Mouse (Mus musculus): ENCODE data around the gene Grb10. TPM values are rescaled to one million over a fixed set of nuclear protein-coding genes. Genes with fewer than 3 reads are reported as not detected.

Gene Grb10
- 584 and 638 TPM in 2 replicates for polyA plus RNA-seq (2016; fragmentation: Nextera tagmentation; extraction: Ambion mirVana)

DNA sequence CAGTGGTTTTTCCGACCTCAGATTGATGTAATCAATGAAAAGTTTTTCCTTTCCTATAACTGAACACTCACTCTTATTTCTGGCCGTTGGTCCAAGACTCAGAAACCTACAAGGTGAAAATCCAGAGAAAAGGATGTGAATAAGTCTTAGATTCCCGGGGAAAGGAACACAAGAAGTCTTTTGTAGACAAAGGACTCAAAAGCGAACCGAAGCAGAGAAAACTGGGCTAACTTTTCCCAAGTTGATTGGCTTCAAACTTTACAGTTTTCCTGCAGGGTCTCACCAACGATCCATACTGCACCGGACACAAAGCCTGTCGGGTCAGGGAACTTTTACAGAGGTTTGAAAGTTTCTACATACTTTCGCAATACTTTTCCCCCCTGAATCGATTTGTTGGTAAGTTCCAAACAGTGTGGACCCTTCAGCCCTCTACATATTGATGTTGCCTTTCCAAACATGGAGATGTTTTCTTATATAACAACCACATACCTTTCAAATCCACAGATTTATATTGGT lies at the start of gene Grb10:
Gene Grb10, minus strand, starts transcription at position 214 of the 516 bp plus-strand sequence.
- H3K4me3 ChIP-seq = peak within 1 kb of the TSS; percentile 64
- no peak for ATAC-seq (ENCODE audit: insufficient number of reproducible peaks, insufficient read depth, low FRiP score, low TSS enrichment)
- no peaks in the 10 kb centered on the region for H3K36me3 ChIP-seq
- WGBS = 19% methylated on average over 10 of the region's 10 CpGs
- H3K4me1 ChIP-seq = no peaks in the 10 kb centered on the region
- peaks cover 69% of the 10 kb centered on the region for H3K27me3 ChIP-seq
- no peaks in the 10 kb centered on the region for H3K9me3 ChIP-seq
- H3K4me2 ChIP-seq (replicated peaks) = peak within 1 kb of the TSS; percentile 63
- peak within 1 kb of the TSS; percentile 96 for H3K27ac ChIP-seq
- H3K9ac ChIP-seq = peak within 1 kb of the TSS; percentile 97

DNA sequence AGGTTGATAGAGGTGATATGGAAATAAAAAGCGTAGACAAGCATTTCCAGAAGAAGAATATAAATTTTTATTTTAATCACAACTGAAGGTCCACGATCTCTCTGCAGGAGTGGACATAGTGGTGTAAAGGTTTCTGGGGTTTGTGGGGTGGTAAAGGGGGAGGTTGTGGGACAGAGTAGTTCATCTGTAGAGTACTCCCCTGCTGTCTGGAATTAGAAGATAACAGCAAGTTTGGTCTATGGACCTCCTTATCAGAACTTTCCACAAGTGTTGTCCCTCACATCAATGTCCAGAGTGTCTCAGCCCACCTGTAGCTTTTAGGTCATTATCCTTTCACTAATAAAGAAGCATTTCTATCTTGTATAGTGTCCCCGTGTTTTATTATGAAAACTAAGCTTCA lies 43.2 kb upstream of the Grb10 start:
- Histone ChIP-seq H3K9ac (no peak overlapping the region), H3K4me1 (no peaks in the 10 kb centered on the region), H3K27ac (no peak overlapping the region), H3K4me3 (no peak overlapping the region), H3K9me3 (no peaks in the 10 kb centered on the region), H3K36me3 (no peaks in the 10 kb centered on the region), H3K27me3 (no peaks in the 10 kb centered on the region), H3K4me2 (replicated peaks) (no peak overlapping the region)
- ATAC-seq (ENCODE audit: insufficient number of reproducible peaks, insufficient read depth, low FRiP score, low TSS enrichment) = no peak
- WGBS = 83% methylated on average over 3 of the region's 3 CpGs

DNA sequence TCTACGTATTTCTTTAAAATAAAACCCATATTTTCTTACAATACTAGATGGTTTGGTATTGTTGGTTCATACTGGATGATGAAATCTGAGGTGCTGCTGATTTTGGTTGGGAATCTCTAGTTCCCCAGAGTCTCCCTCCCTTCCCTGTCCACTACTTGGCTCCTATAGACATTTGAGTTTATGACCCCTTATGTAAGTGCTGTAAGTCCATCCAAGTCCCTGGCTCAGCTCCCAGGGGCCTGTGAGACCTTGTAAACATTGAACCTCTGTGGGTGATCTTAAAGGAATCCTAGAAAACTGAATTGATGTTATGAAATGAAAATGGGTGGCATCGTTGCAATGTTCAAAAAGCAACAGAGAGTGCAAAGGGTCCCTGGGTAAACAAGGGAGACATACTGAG lies 40.7 kb upstream of the Grb10 start:
- Histone ChIP-seq H3K4me3 (no peak overlapping the region), H3K4me1 (no peaks in the 10 kb centered on the region), H3K27me3 (no peaks in the 10 kb centered on the region), H3K4me2 (replicated peaks) (no peak overlapping the region), H3K9ac (no peak overlapping the region), H3K9me3 (no peaks in the 10 kb centered on the region), H3K27ac (no peak overlapping the region), H3K36me3 (no peaks in the 10 kb centered on the region)
- no peak for ATAC-seq (ENCODE audit: insufficient number of reproducible peaks, insufficient read depth, low FRiP score, low TSS enrichment)
- 94% methylated on average over 2 of the region's 2 CpGs for WGBS

DNA sequence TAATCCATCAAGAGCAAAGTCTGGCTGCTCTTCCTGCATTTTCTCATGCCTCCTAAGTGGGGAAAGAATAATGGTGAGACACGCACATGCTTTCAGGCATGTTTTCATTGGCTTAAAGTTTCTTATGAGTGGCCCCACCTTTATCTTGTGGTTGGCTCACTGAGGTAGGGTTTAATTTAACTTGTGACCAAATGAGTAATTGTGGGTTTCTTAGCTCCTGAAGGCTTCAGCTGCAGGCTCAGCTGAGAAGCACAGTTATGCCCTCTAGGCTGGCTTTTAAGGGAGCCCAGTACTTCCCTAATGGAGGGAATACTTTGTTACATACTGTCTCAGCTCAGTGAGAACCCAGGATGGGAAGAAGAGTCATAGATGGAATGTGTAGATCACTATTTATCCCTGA lies 37.0 kb upstream of the Grb10 start:
- Histone ChIP-seq H3K27me3 (no peaks in the 10 kb centered on the region), H3K9ac (no peak overlapping the region), H3K9me3 (no peaks in the 10 kb centered on the region), H3K4me1 (no peaks in the 10 kb centered on the region), H3K4me2 (replicated peaks) (no peak overlapping the region), H3K4me3 (no peak overlapping the region), H3K27ac (no peak overlapping the region), H3K36me3 (no peaks in the 10 kb centered on the region)
- ATAC-seq (ENCODE audit: insufficient number of reproducible peaks, insufficient read depth, low FRiP score, low TSS enrichment) = no peak
- WGBS = 92% methylated on average over 1 of the region's 1 CpGs

DNA sequence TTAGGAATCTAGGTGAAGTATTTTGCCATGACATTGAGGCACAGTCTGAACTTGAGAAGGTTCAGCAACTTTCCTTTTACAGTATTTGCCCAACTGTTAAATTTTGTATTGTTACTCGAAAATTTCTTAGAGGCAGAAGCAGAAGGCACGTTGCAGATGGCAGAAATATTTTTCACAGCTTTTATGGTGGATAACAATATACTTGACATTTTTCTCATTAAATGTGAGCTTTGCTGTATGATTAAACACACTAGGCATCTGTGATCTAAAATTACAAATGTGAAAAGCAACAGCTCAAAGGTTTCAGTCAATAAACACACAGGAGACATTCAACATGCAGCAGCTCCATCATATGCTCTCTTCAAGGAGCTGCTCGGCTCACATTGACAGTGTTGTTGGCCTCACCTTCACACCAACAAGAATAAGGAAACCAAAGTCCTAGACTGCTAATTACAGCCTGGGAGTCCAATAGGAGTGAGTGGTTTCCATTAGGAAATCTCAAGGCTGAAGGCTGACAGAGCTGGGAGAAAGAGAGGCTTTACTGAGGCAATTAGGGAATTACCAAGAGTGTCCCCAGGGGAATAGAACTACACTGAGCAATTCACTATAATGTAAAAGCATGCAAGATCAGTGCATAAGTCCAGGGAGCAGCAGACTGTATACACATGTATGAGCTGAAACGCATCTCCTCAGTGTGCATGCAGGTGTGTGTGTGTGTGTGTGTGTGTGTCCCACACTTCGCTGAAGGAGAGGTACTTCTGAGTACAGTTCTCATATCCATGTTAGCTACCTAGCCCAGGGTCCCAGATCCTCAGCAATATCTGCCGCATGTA lies 35.1 kb upstream of the Grb10 start:
- Histone ChIP-seq H3K9me3 (no peaks in the 10 kb centered on the region), H3K4me3 (no peak overlapping the region), H3K4me2 (replicated peaks) (no peak overlapping the region), H3K4me1 (no peaks in the 10 kb centered on the region), H3K36me3 (no peaks in the 10 kb centered on the region), H3K27me3 (no peaks in the 10 kb centered on the region), H3K27ac (no peak overlapping the region), H3K9ac (no peak overlapping the region)
- peak; percentile 64; the same call in 1 of the 2 replicates for ATAC-seq (ENCODE audit: insufficient number of reproducible peaks, insufficient read depth, low FRiP score, low TSS enrichment)
- 76% methylated on average over 6 of the region's 6 CpGs for WGBS

DNA sequence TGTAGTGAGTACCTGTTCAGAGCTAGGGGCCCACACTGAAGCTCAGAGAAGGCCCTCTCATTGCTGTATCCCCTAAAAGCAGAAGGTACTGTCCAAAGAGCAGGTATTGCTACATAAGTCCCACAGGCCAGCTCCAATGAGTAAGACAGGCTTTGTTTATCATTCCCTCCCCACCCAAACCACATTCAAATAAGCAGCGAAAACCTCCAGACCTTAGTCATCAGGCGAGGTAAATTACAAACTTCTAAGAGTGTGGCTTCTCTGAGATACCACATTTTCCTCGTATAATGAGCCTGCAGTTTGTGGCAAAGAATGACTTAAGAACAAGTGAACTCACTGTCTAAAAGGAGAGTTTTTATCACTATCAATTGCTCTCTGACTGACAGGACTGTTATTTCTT lies 33.8 kb upstream of the Grb10 start:
- Histone ChIP-seq H3K27me3 (no peaks in the 10 kb centered on the region), H3K9ac (no peak overlapping the region), H3K36me3 (no peaks in the 10 kb centered on the region), H3K4me3 (no peak overlapping the region), H3K27ac (no peak overlapping the region), H3K4me2 (replicated peaks) (no peak overlapping the region), H3K9me3 (no peaks in the 10 kb centered on the region), H3K4me1 (no peaks in the 10 kb centered on the region)
- 79% methylated on average over 3 of the region's 3 CpGs for WGBS
- ATAC-seq (ENCODE audit: insufficient number of reproducible peaks, insufficient read depth, low FRiP score, low TSS enrichment) = no peak

DNA sequence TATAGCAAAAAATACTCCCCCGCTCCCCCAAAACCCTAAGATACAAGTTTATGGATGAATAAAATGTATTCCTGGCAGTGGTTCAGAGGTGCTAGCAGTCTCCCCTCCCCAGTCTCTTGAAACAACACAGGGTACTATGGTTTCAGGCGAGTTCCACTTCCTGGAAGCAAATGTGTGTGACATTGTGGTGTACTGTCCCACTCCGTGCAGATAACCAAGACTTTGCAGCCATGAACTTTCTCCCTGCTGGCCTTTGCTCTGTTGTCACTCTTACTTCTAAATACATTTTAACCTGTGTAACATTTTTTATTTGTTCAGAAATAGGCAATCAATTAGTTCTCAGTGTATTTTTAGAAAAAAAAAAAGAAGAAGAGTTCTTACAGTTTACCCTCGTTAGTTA lies 20.5 kb upstream of the Grb10 start:
- Histone ChIP-seq H3K4me1 (no peaks in the 10 kb centered on the region), H3K9ac (no peak overlapping the region), H3K9me3 (no peaks in the 10 kb centered on the region), H3K4me2 (replicated peaks) (no peak overlapping the region), H3K4me3 (no peak overlapping the region), H3K27me3 (no peaks in the 10 kb centered on the region), H3K27ac (no peak overlapping the region), H3K36me3 (no peaks in the 10 kb centered on the region; the same call in 1 of the 2 replicates)
- no peak for ATAC-seq (ENCODE audit: insufficient number of reproducible peaks, insufficient read depth, low FRiP score, low TSS enrichment)
- WGBS = 78% methylated on average over 4 of the region's 4 CpGs

DNA sequence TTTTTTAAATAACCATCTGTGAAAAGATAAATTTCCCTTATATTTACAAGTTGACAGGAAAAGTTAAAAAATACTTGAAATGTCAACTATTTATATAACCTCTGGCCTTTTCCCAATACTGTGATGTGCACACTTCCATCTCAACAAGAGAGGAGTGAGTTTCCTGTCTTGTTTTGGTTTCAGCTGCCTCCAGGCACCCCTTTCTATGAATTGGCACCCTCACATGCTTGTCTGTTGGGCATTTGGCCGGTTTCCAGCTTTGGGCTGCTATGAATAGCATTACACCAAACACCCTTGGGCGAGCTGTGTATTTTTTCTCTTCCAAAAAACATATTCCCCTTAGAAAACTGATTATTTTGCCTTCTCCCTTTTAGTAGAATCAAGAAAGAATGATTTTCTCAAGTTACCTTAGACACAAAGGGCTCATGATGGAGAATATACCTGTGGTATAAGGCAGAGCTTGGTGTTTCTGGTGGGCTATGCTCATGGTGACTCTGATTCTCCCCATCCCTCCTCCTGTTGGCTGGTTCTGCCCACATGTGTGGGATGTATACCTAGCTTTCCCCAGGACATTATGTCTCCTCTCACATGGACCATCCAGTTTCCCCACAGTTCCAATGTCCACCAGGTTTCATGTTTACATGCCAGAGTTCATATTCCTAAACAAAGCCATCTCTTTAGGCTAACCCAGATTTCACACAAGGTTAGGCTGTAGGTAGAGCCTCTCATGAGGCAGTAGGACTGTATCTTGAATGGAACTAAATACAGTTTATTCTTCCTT lies 10.3 kb upstream of the Grb10 start:
- H3K4me3 ChIP-seq = no peak overlapping the region
- H3K27me3 ChIP-seq = no peaks in the 10 kb centered on the region
- 68% methylated on average over 2 of the region's 2 CpGs for WGBS
- H3K9me3 ChIP-seq = no peaks in the 10 kb centered on the region
- no peak overlapping the region for H3K4me2 ChIP-seq (replicated peaks)
- no peak overlapping the region for H3K9ac ChIP-seq
- no peak for ATAC-seq (ENCODE audit: insufficient number of reproducible peaks, insufficient read depth, low FRiP score, low TSS enrichment)
- no peak overlapping the region for H3K27ac ChIP-seq
- no peaks in the 10 kb centered on the region for H3K4me1 ChIP-seq
- H3K36me3 ChIP-seq = no peaks in the 10 kb centered on the region

DNA sequence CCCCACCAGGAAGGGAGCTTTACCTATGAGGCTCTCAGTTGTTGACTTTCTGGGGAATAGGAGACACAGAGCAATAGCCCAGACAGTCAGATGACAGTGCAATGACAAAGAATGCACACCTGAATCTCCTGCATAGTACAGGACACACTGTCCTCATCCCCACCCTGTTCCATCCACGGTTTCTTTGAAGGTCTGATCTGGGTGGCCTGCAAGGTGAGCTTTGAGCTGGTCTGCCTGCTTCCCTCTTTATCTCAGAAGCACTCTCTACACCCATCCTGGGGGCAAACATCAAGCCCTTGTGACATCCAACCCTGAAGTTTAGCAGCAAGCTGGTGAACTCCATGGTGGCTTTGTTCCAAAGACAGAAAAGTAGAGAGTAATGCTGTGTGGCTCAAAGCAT lies 9.7 kb upstream of the Grb10 start:
- no peak for ATAC-seq (ENCODE audit: insufficient number of reproducible peaks, insufficient read depth, low FRiP score, low TSS enrichment)
- H3K36me3 ChIP-seq = no peaks in the 10 kb centered on the region
- H3K9ac ChIP-seq = no peak overlapping the region
- no peak overlapping the region for H3K27ac ChIP-seq
- no peak overlapping the region for H3K4me3 ChIP-seq
- H3K27me3 ChIP-seq = peaks cover 2% of the 10 kb centered on the region; the same call in 1 of the 2 replicates
- no peak overlapping the region for H3K4me2 ChIP-seq (replicated peaks)
- H3K4me1 ChIP-seq = no peaks in the 10 kb centered on the region
- 85% methylated on average over 1 of the region's 1 CpGs for WGBS
- no peaks in the 10 kb centered on the region for H3K9me3 ChIP-seq

DNA sequence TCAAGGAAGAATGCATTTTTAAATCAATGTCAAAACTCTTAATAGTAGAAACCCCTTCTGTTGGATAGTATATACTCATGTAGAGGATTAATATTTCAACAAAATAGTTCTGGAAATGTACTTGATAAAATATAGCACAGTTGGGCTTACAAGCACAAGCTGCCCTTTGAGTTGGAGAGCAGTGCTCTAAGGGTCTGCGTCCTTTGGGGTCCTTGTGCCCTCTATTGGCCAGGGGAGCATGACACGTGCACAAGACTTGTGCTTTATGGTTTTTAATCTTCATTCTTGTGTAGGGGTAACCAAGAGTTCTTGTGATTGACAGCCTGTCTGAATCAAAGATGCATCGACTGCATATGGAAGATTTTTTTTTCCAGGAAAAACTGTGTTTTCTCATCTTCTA lies 5.8 kb upstream of the Grb10 start:
- no peak overlapping the region for H3K9ac ChIP-seq
- H3K27me3 ChIP-seq = peaks cover 31% of the 10 kb centered on the region
- ATAC-seq (ENCODE audit: insufficient number of reproducible peaks, insufficient read depth, low FRiP score, low TSS enrichment) = no peak
- WGBS = 41% methylated on average over 3 of the region's 3 CpGs
- H3K27ac ChIP-seq = no peak overlapping the region
- H3K4me2 ChIP-seq (replicated peaks) = no peak overlapping the region
- no peaks in the 10 kb centered on the region for H3K9me3 ChIP-seq
- no peaks in the 10 kb centered on the region for H3K4me1 ChIP-seq
- H3K4me3 ChIP-seq = no peak overlapping the region
- no peaks in the 10 kb centered on the region for H3K36me3 ChIP-seq

DNA sequence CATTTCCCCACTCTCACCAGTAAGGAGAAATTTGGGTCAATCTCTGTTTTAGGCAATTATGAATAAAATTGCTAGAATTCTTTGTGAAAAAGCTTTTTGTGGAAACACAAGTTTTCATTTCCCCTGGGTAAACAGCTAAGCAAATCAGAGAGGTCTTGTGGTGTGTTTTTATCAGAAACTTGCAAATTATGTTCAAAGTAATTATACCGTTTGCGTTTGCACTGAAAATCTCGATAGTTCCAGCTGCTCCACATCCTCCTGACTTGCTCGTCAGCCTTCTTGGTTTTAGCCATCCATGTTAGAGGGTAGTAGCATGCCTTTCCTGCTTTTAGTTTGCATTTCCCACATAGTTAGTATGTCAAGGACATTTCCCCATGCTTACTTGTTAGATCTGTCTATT lies 3.3 kb upstream of the Grb10 start:
- Histone ChIP-seq H3K27me3 (peaks cover 44% of the 10 kb centered on the region), H3K36me3 (no peaks in the 10 kb centered on the region), H3K27ac (no peak overlapping the region), H3K9me3 (no peaks in the 10 kb centered on the region), H3K4me2 (replicated peaks) (no peak overlapping the region), H3K9ac (no peak overlapping the region), H3K4me1 (no peaks in the 10 kb centered on the region), H3K4me3 (no peak overlapping the region)
- WGBS = 79% methylated on average over 4 of the region's 4 CpGs
- ATAC-seq (ENCODE audit: insufficient number of reproducible peaks, insufficient read depth, low FRiP score, low TSS enrichment) = no peak

DNA sequence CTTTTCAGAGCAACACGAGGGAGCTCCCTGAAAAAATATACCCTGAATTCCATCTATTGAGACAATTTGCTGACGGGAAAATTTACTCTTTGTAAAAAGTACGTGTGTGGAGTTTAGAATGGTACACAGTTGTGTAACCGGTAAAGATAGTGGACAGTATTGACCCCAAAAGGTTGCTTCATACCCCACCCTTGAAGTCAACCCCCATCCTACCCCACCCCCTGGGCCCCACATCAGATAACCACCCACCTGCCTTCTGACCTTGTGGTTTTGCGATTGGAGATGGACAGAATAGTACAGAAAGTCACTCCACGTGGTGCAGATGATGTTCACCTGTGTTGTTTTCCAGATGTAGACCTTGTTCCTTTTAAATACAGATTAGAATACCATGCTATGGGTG lies 2.9 kb upstream of the Grb10 start:
- no peaks in the 10 kb centered on the region for H3K4me1 ChIP-seq
- ATAC-seq (ENCODE audit: insufficient number of reproducible peaks, insufficient read depth, low FRiP score, low TSS enrichment) = no peak
- no peak overlapping the region for H3K27ac ChIP-seq
- WGBS = 77% methylated on average over 6 of the region's 6 CpGs
- no peaks in the 10 kb centered on the region for H3K9me3 ChIP-seq
- H3K27me3 ChIP-seq = peaks cover 48% of the 10 kb centered on the region
- H3K4me2 ChIP-seq (replicated peaks) = no peak overlapping the region
- H3K9ac ChIP-seq = no peak overlapping the region
- H3K36me3 ChIP-seq = no peaks in the 10 kb centered on the region
- no peak overlapping the region for H3K4me3 ChIP-seq
